Mouse (Mus musculus) MEL (cell line): ENCODE measurements around the gene Elovl5. TPM values are rescaled to one million over a fixed set of nuclear protein-coding genes. Genes with fewer than 3 reads are reported as not detected.

Experiments used
- DNase-seq: peaks from one replicate; pipeline ENCODE4 v3.0.0; 2011; ENCODE audit warnings: low read depth, low spot score
- H3K27ac ChIP-seq: 2 replicates; pipeline ENCODE4 v1.5.1; 2012; ENCODE audit warnings: low read depth, mild to moderate bottlenecking, control low read depth, low read length, moderate library complexity; ENCODE audit not compliant: control insufficient read depth
- H3K27me3 ChIP-seq, 2 experiments: fragments of 150-350 bp in 1 of 2; sonication (generic) in 1 of 2; 2 replicates each; pipeline ENCODE4 v1.6.1; 2012; ENCODE audit warnings: low read length in 2 of 2, mild to moderate bottlenecking in 2 of 2, improper control_type of control experiment in 1 of 2, moderate library complexity in 1 of 2; ENCODE audit not compliant: insufficient read depth in 2 of 2, control insufficient read depth in 1 of 2
- H3K36me3 ChIP-seq, 2 experiments: 2 replicates each; pipeline ENCODE4 v1.6.1; 2012 to 2014; ENCODE audit warnings: low read length in 2 of 2, improper control_type of control experiment in 1 of 2, inconsistent platforms in 1 of 2, mild to moderate bottlenecking in 1 of 2; ENCODE audit not compliant: insufficient read depth in 2 of 2, control insufficient read depth in 1 of 2
- H3K4me1 ChIP-seq, 2 experiments: fragments of 150-350 bp in 1 of 2; sonication (generic) in 1 of 2; 2 replicates each; pipeline ENCODE4 v1.6.1; 2012; ENCODE audit warnings: low read length in 2 of 2, improper control_type of control experiment in 1 of 2, mild to moderate bottlenecking in 1 of 2; ENCODE audit not compliant: insufficient read depth in 2 of 2, control insufficient read depth in 1 of 2
- H3K4me3 ChIP-seq, 2 experiments: fragments of 150-350 bp in 1 of 2; sonication (generic) in 1 of 2; 2 replicates each; pipeline ENCODE4 v1.5.1; 2012; ENCODE audit warnings: low read depth in 2 of 2, low read length in 2 of 2, mild to moderate bottlenecking in 2 of 2, moderate library complexity in 2 of 2, control low read depth in 1 of 2, improper control_type of control experiment in 1 of 2; ENCODE audit not compliant: control insufficient read depth in 1 of 2, insufficient read depth in 1 of 2
- H3K79me2 ChIP-seq: 2 replicates; pipeline ENCODE4 v1.6.1; 2012; ENCODE audit warnings: mild to moderate bottlenecking, low read length, moderate library complexity; ENCODE audit not compliant: control insufficient read depth, poor library complexity, insufficient read depth
- H3K9ac ChIP-seq: 2 replicates; pipeline ENCODE4 v1.6.1; 2012; ENCODE audit warnings: low read depth, mild to moderate bottlenecking, control low read depth, low read length, moderate library complexity; ENCODE audit not compliant: control insufficient read depth, poor library complexity, severe bottlenecking
- H3K9me3 ChIP-seq: fragments of 150-350 bp; sonication (generic); replicated peaks from 2 replicates; pipeline ENCODE4 v1.6.1; 2012; ENCODE audit warnings: mild to moderate bottlenecking, low read length, improper control_type of control experiment, moderate library complexity; ENCODE audit not compliant: insufficient read depth
- CHD1 ChIP-seq: IDR thresholded peaks from 2 replicates; pipeline ENCODE4 v1.6.1; 2012; ENCODE audit warnings: low read depth, mild to moderate bottlenecking, inconsistent platforms, low read length, improper control_type of control experiment
- CHD2 ChIP-seq: IDR thresholded peaks from 2 replicates; pipeline ENCODE4 v1.6.1; 2011; ENCODE audit warnings: low read length, improper control_type of control experiment
- CTCF ChIP-seq, 3 experiments: IDR thresholded peaks in 2 of 3; conservative IDR thresholded peaks in 1 of 3; 2 replicates each; pipeline ENCODE4 v1.5.1; 2011 to 2012; ENCODE audit warnings: low read length in 3 of 3, low read depth in 2 of 3, mild to moderate bottlenecking in 2 of 3, improper control_type of control experiment in 1 of 3, inconsistent platforms in 1 of 3, mixed read lengths in 1 of 3, moderate library complexity in 1 of 3; ENCODE audit not compliant: control insufficient read depth in 1 of 3, insufficient read depth in 1 of 3, poor library complexity in 1 of 3, severe bottlenecking in 1 of 3
- E2F4 ChIP-seq: IDR thresholded peaks from 2 replicates; pipeline ENCODE4 v1.6.1; 2011; ENCODE audit warnings: low read depth, low read length, improper control_type of control experiment, borderline replicate concordance
- ELF1 ChIP-seq: IDR thresholded peaks from 2 replicates; pipeline ENCODE4 v1.6.1; 2014; ENCODE audit warnings: low read depth, mild to moderate bottlenecking, inconsistent platforms, low read length, improper control_type of control experiment, moderate library complexity
- ETS1 ChIP-seq: IDR thresholded peaks from 2 replicates; pipeline ENCODE4 v1.6.1; 2012; ENCODE audit warnings: low read depth, mild to moderate bottlenecking, inconsistent platforms, low read length, improper control_type of control experiment, moderate library complexity
- GABPA ChIP-seq: IDR thresholded peaks from 2 replicates; pipeline ENCODE4 v1.6.1; 2012; ENCODE audit warnings: low read depth, mild to moderate bottlenecking, inconsistent platforms, low read length, improper control_type of control experiment, moderate library complexity
- HCFC1 ChIP-seq: IDR thresholded peaks from 2 replicates; pipeline ENCODE4 v1.6.1; 2012; ENCODE audit warnings: low read depth, mild to moderate bottlenecking, inconsistent platforms, low read length, improper control_type of control experiment, moderate library complexity
- JUND ChIP-seq: IDR thresholded peaks from 2 replicates; pipeline ENCODE4 v1.6.1; 2011; ENCODE audit warnings: low read depth, mild to moderate bottlenecking, improper control_type of control experiment, low read length
- KAT2A ChIP-seq: conservative IDR thresholded peaks from 2 replicates; pipeline ENCODE4 v1.6.1; 2012; ENCODE audit warnings: low read depth, low read length, improper control_type of control experiment, inconsistent platforms
- MAFK ChIP-seq: IDR thresholded peaks from 2 replicates; pipeline ENCODE4 v1.6.1; 2011; ENCODE audit warnings: low read depth, mild to moderate bottlenecking, low read length, improper control_type of control experiment, borderline replicate concordance
- MAX ChIP-seq: IDR thresholded peaks from 2 replicates; pipeline ENCODE4 v1.6.1; 2011; ENCODE audit warnings: low read length, improper control_type of control experiment
- MAZ ChIP-seq: IDR thresholded peaks from 2 replicates; pipeline ENCODE4 v1.6.1; 2012; ENCODE audit warnings: low read depth, mild to moderate bottlenecking, inconsistent platforms, low read length, improper control_type of control experiment
- MEF2A ChIP-seq: IDR thresholded peaks from 2 replicates; pipeline ENCODE4 v1.6.1; 2014; ENCODE audit warnings: low read depth, mild to moderate bottlenecking, inconsistent platforms, low read length, improper control_type of control experiment; ENCODE audit not compliant: poor library complexity, insufficient replicate concordance, severe bottlenecking; ENCODE audit errors: extremely low read depth
- MXI1 ChIP-seq: IDR thresholded peaks from 2 replicates; pipeline ENCODE4 v1.6.1; 2011; ENCODE audit warnings: mild to moderate bottlenecking, low read depth, low read length, improper control_type of control experiment
- NRF1 ChIP-seq: IDR thresholded peaks from 2 replicates; pipeline ENCODE4 v1.6.1; 2014; ENCODE audit warnings: low read depth, mild to moderate bottlenecking, inconsistent platforms, low read length, improper control_type of control experiment, moderate library complexity; ENCODE audit not compliant: poor library complexity, insufficient read depth, severe bottlenecking
- POLR2AphosphoS2 ChIP-seq: IDR thresholded peaks from 2 replicates; pipeline ENCODE4 v1.6.1; 2011; ENCODE audit warnings: low read length, improper control_type of control experiment
- RAD21 ChIP-seq: IDR thresholded peaks from 2 replicates; pipeline ENCODE4 v1.6.1; 2011; ENCODE audit warnings: mild to moderate bottlenecking, low read depth, low read length, improper control_type of control experiment
- RCOR1 ChIP-seq: IDR thresholded peaks from 2 replicates; pipeline ENCODE4 v1.6.1; 2012; ENCODE audit warnings: low read depth, mild to moderate bottlenecking, inconsistent platforms, low read length, improper control_type of control experiment
- SIN3A ChIP-seq: IDR thresholded peaks from 2 replicates; pipeline ENCODE4 v1.6.1; 2012; ENCODE audit warnings: low read length, improper control_type of control experiment, inconsistent platforms
- TAL1 ChIP-seq: IDR thresholded peaks from 2 replicates; pipeline ENCODE4 v1.6.1; 2012; ENCODE audit warnings: mild to moderate bottlenecking, inconsistent platforms, low read length, moderate library complexity, mixed read lengths
- TBP ChIP-seq: IDR thresholded peaks from 2 replicates; pipeline ENCODE4 v1.8.0; 2011; ENCODE audit warnings: low read depth, low read length, improper control_type of control experiment
- TCF12 ChIP-seq: IDR thresholded peaks from 2 replicates; pipeline ENCODE4 v1.6.1; 2014; ENCODE audit warnings: low read depth, mild to moderate bottlenecking, inconsistent platforms, low read length, improper control_type of control experiment, moderate library complexity
- USF1 ChIP-seq: IDR thresholded peaks from 2 replicates; pipeline ENCODE4 v1.6.1; 2014; ENCODE audit warnings: low read depth, mild to moderate bottlenecking, inconsistent platforms, low read length, improper control_type of control experiment, moderate library complexity
- USF2 ChIP-seq, 2 experiments: IDR thresholded peaks; 2 replicates each; pipeline ENCODE4 v1.6.1; 2011 to 2012; ENCODE audit warnings: improper control_type of control experiment in 2 of 2, low read length in 2 of 2, borderline replicate concordance in 1 of 2, inconsistent platforms in 1 of 2, low read depth in 1 of 2, mild to moderate bottlenecking in 1 of 2; ENCODE audit not compliant: insufficient read depth in 1 of 2
- ZC3H11A ChIP-seq: IDR thresholded peaks from 2 replicates; pipeline ENCODE4 v1.6.1; 2012; ENCODE audit warnings: low read depth, mild to moderate bottlenecking, inconsistent platforms, low read length, improper control_type of control experiment
- ZMIZ1 ChIP-seq: IDR thresholded peaks from 2 replicates; pipeline ENCODE4 v1.6.1; 2012; ENCODE audit warnings: low read depth, mild to moderate bottlenecking, inconsistent platforms, low read length, improper control_type of control experiment, moderate library complexity
- ZNF384 ChIP-seq: IDR thresholded peaks from 2 replicates; pipeline ENCODE4 v1.6.1; 2012; ENCODE audit warnings: low read depth, mild to moderate bottlenecking, inconsistent platforms, low read length, improper control_type of control experiment
- polyA plus RNA-seq, 2 experiments: library from polyadenylated mRNA; stranded (reverse) in 1 of 2; unstranded in 1 of 2; fragments of >175 nt in 1 of 2; fragments of >200 nt in 1 of 2; gene quantifications; 2 replicates each; pipeline versions ENCODE4 v1.2.1 to v1.2.4; 2012; ENCODE audit warnings: low replicate concordance in 2 of 2, low read depth in 1 of 2; ENCODE audit not compliant: insufficient read length in 2 of 2, insufficient read depth in 1 of 2, missing spikeins in 1 of 2
- total RNA-seq: library from RNA; depleted of rRNA; stranded (reverse); fragments of 300-350 nt; gene quantifications from 2 replicates; pipeline ENCODE4 v1.2.3, GENCODE M21; 2012

The Elovl5 gene
- total and polyA plus RNA-seq, 3 experiments = 52.3 to 73.0 (median 58.3) TPM

DNA sequence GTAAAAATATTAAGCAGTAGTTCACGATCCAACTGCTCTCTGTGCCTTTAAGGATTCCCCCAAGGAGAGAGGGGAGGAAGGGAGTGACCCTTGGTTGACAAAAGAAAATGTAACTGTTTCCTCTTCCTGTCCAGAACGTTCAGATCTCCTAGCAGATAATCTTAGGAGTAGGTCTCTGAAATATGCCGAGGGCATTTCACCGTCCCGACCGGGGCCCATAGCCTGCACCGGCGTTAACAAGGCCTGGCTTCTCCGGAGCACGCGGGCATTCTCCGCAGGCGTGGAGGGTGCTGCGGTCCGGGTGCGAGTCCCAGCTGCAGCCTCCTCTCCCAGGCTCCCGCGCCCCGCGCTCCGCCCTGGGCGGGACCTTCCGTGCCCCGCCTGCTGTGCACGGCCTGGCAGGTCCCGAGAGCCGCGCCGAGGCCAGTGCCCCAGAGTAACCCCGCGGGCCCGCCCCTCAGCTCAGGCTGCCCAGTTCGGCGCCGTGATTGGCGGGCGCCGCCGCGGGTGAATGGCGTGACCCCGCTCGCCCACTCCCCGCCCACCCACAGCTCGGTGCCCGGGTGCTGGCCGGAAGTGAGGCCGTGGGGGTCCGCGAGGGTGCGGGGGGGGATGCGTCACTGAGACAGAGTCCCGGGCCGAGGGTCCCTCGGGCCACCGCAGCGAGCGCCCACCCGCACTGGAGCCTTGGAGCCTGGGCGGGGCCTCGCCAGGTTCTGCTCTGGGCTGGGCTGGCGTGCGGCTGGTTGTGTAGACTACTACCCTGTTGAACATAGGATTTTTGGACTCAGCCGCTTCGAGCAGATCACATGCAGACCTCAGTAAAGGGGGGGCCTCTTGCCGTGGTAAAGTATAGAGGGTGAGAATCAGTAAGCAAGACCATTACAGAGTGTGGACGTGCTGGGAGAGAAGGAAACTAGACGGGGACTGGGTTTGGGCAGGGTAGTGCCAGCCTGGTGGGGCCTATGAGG is 6.6 kb upstream of the Elovl5 start (continued):
- TF ChIP-seq MAFK (no peak), USF1 (0 out of 2 replicates have a peak, but pooled peaks have one; percentile 34), SIN3A (peak; percentile 60; the same call in 1 of the 2 replicates), TCF12 (peak; percentile 45; the same call in 1 of the 2 replicates), TAL1 (no peak), HCFC1 (peak; percentile 63; the same call in 1 of the 2 replicates), RCOR1 (no peak), NRF1 (no peak), CHD1 (0 out of 2 replicates have a peak, but pooled peaks have one; percentile 8), CTCF (IDR thresholded peaks at IDR 0.05 in 2 of 3, conservative IDR thresholded peaks at IDR 0.05 in 1 of 3; ENCODE audit: control insufficient read depth in 1 of 3, insufficient read depth in 1 of 3, low read depth in 2 of 3, low read length in 3 of 3, poor library complexity in 1 of 3, severe bottlenecking in 1 of 3) (no peak), POLR2AphosphoS2 (peak; percentile 66; the same call in 1 of the 2 replicates), ELF1 (no peak), USF2 (IDR thresholded peaks at IDR 0.05; ENCODE audit: borderline replicate concordance in 1 of 2, insufficient read depth in 1 of 2, low read depth in 1 of 2, low read length in 2 of 2) (no peak), TBP (no peak)

DNA sequence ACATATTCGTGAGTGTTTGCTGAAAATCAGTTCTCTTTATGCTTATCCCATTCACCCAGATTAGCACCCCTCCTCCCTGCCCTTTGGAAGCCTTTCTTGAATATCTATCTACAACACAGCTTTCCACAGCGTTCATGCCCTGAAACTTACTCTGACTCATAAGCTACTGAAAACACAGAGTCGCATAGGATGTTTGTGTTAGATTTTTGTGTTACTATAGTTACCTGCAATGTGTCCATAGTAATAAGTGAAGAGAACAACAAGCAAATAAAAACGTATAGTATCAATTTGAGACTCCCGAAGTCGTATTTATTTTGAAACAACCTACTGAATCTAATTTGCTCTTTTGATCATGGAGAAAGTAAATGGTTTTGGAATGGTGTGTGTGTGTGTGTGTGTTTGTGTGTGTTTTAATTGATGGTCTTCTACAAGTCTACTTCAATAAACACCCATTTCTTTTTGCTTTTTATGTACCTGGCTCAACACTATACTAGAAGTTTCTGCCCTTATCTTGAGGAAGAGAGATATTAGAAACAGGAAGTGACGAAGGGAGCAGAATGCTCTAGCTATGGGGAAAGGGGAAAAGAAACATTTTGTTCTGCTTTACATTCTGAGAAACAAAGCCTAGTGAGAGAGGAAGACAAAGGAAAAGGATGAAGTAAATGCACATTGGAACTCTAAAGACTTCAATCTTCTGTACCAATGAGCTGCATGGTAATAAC is 5.5 kb upstream of the Elovl5 start:
- H3K79me2 ChIP-seq = peaks cover 2% of the 10 kb centered on the region; the same call in 1 of the 2 replicates
- peak overlapping the region; percentile 89 for H3K27ac ChIP-seq
- H3K27me3 ChIP-seq = no peaks in the 10 kb centered on the region
- peak; percentile 82 for DNase-seq
- H3K4me3 ChIP-seq = peak overlapping the region; percentile 62 to 81
- H3K4me1 ChIP-seq = peaks cover 2 to 21% of the 10 kb centered on the region in 2 experiments
- no peaks in the 10 kb centered on the region for H3K9me3 ChIP-seq
- peaks cover 0 to 25% of the 10 kb centered on the region in 2 experiments; a peak in 2 of 4 replicates for H3K36me3 ChIP-seq
- peak overlapping the region; percentile 78 for H3K9ac ChIP-seq
- TF ChIP-seq CTCF (IDR thresholded peaks at IDR 0.05 in 2 of 3, conservative IDR thresholded peaks at IDR 0.05 in 1 of 3; ENCODE audit: control insufficient read depth in 1 of 3, insufficient read depth in 1 of 3, low read depth in 2 of 3, low read length in 3 of 3, poor library complexity in 1 of 3, severe bottlenecking in 1 of 3) (no peak), ETS1 (0 out of 2 replicates have a peak, but pooled peaks have one; percentile 56), ELF1 (peak; percentile 68), TBP (peak; percentile 71), ZC3H11A (no peak), MAX (no peak), KAT2A (no peak), GABPA (no peak), MXI1 (no peak; the same call in none of the 2 replicates), MEF2A (no peak), RAD21 (no peak), NRF1 (no peak), ZNF384 (0 out of 2 replicates have a peak, but pooled peaks have one; percentile 5), ZMIZ1 (peak; percentile 62), JUND (no peak), CHD2 (no peak), MAZ (no peak), E2F4 (no peak), TCF12 (peak; percentile 54), USF2 (IDR thresholded peaks at IDR 0.05; ENCODE audit: borderline replicate concordance in 1 of 2, insufficient read depth in 1 of 2, low read depth in 1 of 2, low read length in 2 of 2) (no peak), USF1 (no peak), TAL1 (peak; percentile 52)
